Mouse (Mus musculus) embryo, embryonic 10 days (tissue): ENCODE measurements at regions not wholly inside any gene's neighbourhood (a gene's known extent, or its start where the extent isn't known, plus 50 kb on each side); places are given as distances from the start of the nearest gene placed in this dataset.

Experiments used
- DNase-seq: peaks from one replicate; pipeline ENCODE4 v3.0.0-alpha.2; 2015; ENCODE audit warnings: low spot score

DNA sequence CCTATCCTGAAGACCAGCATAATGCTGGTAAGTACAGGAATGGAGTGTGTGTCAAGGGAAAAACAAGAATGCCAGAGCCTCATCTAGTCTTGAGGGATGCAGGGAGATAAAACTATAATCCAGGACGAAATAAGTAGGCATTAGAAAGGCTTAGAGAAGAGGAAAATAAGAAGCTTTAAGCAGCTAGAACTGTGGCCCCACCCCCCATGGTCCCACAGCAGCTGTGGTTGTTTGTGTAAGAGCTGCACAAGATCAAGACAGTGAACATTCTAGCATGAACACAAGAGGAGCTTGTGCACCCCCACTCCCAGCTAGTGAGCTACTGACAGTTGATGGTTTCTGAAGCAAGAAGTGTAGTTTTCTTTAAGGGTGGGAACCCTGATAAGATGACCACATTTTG lies 315.9 kb downstream of the Tmem135 start:
- DNase-seq = no peak

DNA sequence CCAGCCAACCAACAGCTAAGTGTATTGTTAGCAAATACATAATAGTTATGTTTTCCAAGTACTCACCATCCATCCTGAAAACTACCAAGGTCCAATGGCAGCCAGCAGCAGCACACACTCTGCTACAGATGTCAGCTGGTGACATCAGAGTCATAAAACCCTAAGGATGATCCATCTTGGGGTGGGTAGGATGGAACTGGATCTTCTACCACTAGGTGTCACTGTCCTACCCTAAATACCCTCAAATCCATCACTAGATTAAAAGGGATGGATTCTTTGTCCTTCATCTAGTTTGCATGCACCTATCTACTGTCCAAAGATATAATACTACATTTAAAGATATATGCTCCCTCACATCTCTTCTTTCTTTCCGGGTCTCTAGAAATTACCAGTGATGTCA lies 317.7 kb downstream of the Tmem135 start:
- peak; percentile 68 for DNase-seq

DNA sequence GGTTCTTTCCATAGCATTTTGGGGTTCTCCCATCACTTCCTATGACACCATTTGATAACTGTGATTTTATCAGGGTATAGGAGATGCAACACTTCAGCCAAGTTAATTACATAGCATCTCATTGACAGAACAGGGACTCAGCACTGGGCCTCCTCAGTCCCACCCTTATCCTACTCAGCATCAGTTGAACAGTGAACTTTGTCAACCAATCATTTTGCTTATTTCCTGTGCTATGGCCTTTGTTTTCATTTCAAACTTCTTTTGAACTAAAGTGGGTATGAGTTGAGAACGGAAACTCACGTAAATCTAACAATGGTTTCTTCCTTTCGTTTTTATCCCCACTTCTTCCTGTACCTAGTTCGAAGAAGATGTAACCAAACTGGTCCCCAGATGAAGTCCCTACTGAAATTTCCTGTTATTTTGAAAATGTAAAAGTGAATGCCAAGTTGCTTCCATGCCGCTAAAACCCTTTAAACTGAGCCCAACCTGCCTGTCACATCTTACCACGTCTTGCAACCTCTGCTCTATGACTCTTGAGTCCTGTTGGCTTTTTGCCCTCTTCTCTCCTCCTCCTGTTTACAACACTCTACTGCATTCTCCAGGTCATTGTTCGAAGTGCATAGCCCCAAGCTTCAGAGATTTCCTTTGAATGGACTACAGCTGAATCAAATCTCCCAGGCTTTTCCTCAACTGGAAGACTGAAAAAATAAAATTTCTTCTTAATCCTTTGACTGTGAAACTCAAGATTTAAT lies 329.9 kb downstream of the Tmem135 start:
- no peak for DNase-seq

DNA sequence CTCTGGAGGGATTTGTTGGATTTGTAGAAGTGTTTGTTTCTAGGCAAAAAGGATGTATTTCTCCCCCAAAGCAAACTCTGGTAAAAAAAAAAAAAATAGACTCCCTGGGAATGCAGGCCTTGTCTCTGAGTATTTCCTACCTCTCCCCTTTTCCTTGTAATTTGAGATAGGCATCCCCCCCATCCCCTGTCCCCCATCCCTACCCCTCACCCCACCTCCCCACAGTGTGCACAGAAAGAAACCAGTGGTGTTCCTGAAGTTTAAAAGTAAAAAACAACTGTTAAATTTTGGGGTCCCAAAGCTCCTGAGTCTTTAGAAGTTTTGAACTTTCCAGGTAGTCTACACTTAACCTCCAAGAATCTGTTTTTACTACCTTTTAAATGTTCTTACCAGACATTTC lies 334.0 kb downstream of the Tmem135 start:
- DNase-seq = no peak

DNA sequence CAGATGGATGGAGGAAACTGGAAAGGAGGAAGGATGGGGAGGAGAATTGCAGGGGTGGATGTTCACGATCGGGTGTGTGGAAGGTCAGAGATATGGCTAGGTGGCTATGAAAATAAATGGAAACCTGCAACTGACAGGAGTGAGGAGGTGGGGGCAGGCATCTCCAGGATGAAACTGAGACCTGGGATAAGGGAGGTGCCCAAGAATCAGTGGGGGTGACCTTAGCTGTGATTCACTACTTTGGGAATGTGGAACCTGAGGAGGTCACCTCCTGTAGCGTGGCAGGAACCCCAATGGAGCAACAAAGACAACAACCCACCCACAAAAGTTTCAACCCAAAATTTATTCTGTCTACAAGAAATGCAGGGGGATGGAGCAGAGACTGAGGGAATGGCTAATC lies 339.6 kb downstream of the Tmem135 start:
- DNase-seq = no peak

DNA sequence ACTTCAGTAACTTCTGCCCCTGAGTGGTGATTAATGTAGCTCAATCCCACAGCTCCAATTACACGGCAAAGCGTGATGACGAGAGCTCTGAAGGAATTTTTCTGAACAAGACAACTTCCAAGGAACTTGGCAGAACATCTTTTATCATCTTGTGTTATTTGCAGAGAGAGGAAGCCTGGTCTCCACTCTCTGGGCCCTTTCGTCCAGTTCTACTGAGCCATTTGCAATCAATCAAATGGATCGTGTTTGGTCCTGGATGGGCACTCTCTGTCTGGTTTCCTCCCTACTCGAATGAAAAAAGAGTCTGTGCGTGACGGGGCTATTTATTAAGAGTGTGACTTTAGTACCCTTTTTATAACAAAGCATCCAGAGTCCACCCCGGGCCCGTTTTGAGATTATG lies 340.4 kb downstream of the Tmem135 start:
- DNase-seq = peak; percentile 14

DNA sequence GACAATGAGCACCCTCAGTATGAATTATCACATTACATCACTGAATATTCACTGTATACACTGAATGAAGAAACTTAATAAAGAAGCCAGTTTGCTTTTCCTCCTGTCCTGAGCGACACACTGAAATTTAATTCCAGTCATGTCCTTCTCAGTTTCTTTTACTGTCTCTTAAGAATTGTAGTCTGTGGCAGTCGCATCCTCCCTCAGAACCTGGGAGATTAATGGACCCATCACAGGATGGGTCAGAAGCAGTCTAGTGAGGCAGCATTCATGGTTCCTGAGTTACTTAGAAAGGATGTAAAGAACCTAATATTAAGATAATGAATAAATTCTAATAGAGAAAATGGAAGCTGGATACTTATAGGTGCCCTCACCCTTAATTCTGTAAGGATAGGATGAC lies 349.5 kb downstream of the Tmem135 start:
- no peak for DNase-seq

DNA sequence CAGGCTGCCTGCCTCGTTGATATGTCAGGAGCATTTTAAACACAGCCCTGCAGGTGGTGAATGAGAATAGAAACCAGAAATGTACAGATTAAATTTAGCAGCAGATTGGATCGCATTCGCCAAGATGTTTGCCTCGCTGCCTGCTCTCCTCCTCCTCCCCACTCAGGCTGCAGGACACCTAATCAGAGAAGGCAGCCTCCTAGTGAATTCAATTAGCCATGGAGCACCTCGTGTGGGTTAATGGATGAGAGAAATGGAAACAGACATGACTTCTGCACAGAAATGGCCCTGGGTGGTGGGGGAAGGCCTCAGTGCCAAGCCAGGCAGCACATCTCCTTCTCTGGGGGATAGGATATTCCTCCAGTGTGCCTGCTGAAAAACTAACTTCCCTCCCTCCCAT lies 352.8 kb downstream of the Tmem135 start:
- DNase-seq = no peak

DNA sequence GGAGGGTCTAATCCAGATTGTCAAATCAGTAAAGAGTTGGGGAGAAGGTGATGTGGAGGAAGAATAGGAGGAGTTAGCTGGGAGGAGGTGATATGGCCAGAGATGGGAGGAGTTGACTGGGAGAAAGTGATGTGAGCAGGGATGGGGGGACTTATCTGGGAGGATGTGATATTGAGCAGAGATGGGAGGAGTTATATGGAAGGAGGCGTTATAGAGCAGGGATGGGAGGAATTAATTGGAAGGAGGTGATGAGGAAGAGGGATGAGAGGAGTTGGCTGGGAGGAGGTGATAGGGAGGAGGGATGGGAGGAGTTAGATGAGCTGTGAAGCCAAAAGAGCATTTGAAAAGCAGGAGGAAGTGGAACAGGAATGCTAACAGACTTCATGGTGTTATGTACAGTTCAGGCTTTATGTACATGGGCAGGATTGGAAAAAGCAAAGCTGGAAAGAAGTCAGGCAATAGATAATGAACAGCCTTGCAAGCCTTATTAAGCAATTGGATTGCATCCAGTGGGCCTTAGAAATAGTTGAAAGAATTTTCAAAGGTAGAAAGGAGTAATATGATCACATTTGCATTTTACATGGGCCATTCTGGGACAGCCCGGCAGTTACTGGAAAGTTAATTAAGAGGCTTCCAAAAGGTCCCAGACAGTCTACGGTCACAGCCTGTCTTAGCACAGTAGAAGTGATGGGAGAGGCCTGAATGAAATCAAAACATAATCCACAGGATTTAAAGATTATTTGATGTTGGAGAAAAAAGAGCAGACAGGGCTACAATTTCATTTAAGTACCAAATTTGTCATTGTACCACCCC lies 357.4 kb downstream of the Tmem135 start:
- DNase-seq = no peak

DNA sequence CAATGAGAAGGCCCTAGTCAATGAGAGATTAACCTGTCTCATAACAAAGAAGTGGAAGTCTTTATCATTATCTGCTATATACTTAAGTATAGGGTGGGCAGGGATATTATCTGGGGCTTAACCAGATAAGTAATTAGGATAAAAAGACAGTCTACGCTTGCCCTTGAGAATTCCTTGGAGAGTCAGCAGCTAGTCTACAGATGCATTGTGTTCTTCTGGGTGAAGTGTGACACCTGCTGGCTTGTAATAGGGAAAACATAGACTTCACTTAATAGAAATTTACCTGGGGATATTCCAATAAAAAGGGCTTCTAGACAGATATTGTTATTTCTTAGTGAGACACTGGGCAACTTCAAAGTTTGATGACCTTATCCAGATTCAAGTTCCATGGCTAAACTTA lies 361.0 kb downstream of the Tmem135 start:
- peak; percentile 10 for DNase-seq

DNA sequence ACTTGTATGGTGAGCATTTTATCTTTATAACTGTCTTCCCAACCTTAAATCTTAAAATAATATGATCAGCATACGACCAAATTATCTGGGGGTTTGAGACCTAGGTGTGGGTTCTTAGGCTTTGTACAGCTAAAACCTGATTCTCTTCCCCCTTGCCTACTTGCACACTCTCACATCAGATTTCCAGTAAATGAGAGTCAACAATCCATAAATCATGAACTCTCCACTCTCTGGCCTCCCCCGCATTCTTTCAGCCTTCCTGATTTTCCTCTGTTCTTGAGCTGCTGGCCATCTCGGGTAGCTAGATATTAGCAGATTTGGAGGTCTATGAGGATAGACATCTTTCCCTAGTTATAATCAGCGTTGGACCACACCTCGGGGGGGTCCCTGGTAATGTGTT lies 362.7 kb downstream of the Tmem135 start:
- no peak for DNase-seq

DNA sequence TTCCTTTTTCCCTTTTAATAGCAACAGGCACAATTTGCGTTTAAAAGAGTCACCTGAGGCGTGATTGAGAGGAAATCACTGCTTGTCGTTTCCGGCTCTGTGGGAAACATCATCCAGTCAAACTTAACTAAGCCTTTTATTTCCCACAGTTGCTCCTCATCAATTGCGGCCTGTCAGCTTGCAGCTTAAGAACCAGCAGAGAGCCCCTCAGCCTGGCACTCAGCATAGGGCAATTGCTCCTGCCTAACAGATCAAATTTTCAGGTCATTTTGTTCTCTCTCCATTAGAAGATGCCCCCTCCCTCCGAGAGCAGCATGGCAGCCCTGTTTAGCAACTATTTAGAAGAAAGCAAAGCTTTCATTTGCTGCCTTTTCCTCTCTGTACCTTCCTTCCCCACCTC lies 363.9 kb downstream of the Tmem135 start:
- peak; percentile 28 for DNase-seq

DNA sequence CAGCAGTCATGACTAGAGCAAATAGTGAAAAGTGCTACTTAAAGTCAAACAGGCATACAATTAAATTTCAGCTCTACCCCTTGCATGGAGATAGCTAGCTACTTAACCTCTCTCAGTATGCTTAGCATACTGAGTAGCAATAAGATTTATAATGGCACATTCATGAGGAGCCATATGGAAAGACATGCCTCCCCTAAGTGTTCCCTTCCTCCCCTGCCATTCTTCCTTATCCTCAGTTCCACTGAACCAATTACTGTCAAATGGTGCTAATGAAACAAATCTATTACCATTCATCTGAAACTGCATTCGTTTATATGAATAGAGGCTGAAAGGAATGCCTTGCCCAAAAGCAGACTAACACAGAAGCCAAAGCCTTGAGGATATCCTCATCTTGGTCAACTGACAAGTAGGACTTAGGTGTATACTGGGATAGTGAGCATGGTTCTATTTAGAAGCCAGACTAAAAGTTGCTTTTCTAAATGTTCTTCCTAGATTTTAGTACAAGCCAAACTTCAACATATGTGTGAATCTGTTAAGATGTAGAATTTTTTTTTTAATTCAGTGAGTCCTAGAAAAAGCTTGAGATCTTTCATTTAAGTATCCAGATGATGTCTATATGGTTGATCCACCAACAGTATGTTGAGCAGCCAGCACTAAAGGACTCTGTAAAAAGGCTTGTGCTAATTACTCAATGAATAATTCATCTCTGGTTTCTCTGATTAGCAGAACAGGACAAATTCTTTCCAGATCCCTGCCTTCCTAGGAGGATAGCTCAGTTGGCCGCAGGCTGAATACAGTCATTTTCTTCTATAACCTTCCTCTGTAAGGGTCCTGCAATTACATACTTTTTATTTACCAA lies 368.7 kb downstream of the Tmem135 start:
- DNase-seq = no peak

DNA sequence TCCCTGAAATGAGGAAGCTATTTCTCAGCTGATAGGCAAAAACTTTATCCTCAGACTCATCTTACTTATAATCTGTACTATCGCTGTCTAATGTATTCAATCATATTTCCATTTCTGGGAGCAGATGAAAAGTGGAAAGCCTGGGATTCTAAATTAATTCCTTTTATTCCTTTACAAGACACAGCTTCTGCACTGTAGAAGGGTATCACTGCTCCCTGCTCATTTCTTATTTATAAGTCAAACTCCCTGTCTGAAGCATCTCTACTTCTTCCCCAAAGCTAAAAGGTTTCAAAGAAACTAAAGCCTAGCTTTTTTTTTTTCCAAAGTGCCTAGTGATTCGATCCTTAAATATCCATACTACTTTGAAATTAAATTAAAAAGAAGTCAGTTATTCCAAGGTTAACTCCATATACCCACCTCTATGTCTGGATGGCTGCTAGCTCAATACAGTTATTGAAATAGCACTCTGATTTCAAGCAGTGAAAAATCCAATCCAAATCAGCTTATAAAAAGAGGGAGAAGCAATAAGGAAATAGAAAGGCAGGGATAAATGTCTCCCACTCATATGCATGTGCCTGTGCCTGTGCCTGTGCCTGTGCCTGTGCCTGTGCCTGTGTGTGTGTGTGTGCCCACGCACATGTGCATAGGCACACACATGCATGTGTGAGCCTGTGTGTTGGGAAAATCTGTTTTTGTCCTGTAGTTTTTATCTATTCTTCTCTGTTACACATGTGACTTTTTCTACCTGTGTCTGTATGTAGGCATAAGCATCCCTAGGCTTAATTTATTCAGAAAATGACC lies 380.6 kb downstream of the Tmem135 start:
- DNase-seq = no peak

DNA sequence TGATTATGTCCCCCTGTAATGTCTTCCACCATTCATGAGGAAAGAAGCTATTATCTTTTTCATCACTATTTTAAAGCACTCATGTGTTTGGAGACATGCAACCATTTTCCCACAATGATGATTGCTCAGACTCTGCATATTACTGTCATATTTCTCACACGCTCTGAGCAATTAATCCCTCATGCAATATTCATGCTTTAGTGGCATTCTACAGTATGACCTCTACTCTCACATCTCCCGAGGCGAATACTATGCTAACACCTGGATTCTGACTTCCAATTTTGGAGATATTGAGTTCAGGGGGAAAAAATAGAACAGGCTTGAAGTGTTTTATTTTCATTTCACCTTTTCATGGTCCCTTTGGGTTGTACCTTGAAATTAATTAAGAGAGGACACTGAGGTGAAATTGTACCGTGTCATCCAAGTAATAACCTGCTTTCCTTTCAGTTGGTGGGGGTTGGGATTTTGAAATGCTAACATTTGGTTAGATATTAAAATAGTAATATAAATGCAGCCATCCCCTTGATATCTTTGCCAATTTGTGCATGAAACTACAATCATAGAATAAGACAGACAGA lies 405.1 kb downstream of the Tmem135 start:
- DNase-seq = no peak

DNA sequence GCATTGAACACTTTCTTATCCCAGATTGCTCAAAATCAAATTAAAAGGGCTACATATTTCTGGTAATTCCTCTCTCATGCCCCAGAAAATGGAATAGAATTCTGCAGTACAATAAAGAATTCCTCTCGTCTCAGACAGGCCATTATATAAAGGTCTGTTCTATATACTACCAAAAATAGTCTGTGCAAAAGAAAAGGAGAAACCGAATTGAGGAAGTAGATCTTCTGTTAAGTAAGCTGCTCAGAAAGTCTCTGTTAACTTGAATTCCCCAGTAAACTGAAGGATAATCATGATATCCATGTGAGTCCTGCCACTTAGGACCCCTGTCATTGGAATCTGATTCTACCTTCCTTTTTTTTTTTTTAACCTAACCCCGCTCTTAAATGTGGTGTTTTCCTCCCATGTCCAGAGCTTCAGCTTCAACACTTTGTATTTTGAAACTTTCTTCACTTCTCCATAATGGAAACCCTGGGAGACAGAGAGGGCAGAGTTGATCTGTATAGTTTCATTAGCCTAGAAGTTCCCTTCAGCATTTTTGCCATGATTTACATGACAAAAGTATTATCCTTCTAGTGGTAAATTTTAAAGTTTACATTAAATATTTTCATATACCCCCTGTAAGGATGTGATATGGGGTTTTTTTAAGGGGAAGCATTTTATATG lies 406.1 kb downstream of the Tmem135 start:
- DNase-seq = no peak

DNA sequence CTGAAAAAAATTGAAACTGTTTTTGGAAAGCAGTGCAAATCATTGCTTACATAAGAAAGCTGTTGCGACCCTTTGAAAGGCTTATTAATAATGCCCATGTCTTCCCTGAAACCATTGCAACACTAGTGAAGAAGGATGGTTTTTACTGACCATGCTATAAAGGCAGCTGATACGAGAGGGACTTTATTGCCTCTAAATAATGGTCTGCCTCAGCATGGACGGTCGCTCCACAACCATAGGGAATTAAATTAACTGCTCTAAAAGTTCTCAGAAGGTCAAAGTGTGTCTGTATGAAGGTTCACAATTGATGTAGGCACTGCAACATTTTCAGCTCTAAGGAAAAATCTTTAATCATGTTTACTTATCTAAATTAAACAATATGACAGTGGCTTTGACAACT lies 429.6 kb downstream of the Tmem135 start:
- no peak for DNase-seq

DNA sequence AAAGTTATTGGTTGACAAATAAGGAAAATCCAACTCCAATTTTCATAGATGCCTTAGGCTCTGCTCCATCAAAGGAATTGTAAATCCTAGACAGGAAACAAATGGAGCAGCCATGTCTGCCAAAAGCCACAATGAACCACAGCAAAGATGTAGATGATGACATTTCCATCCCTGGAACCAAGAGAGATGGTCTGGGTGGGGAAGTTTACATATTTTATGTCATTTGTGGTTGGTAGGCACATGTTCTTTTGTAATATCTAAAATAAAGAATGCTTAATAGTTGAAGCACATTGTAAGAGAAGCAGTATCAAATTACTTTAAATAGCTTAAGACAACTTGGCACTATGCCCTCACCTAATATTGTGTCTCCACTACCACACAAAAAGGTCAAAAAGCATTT lies 443.2 kb downstream of the Tmem135 start:
- no peak for DNase-seq

DNA sequence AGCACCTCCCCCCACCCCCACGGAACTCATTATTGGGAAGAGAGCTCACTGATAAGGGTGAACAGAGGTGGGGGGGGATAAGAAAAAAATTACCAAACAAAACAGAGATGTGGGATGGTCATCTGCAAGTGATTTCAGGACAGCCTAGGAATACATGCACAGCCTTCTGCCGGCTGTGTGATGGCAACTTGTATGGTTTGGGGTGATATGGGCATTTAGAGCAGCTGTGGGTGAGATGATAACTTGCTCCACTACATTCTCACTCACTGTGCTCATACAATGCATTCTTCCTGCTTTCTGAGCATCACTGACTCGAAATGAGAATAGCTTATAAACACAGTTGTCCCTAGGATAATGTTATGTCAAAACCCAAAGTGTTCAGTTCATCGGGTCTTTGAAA lies 443.8 kb downstream of the Tmem135 start:
- DNase-seq = no peak

DNA sequence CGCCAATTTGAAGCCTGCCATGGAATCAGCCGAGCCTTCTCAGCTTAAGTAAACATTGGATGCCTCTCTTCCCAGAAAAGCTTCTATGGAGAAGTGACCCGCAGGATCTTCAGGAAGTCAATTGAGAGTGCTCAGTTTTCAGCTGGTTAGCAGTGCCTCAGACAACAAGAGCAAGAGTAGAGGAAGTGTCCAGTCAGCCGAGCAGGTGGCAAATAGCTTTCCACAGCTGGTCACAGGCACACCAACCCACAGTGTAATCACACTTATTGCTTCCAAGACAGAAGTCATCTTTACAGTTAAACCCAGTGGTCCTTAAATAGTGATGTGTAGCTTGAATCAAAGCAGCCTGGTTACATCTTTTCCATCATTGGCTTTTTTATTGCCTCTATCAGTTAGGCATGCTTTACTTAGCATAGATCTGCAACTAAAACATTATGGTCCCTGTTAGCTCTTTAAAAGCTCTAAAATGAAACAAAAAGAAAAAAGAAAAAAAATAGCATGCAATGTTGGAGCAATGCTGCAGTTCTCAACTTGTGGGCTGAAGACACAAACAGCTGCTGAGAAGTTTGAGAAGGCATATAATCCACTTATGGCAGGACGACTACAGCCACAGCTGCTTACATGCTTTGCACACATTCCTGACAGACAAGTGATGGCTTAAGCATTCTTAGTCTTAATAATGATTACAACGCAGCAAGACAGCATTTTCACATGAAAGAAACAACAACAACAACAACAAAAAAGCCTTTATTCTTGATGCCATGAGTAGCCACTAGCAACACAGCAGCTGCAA lies 444.5 kb downstream of the Tmem135 start:
- DNase-seq = peak; percentile 8
